Mouse (Mus musculus): ENCODE data around the gene Gm3542. TPM values are rescaled to one million over a fixed set of nuclear protein-coding genes. Genes with fewer than 3 reads are reported as not detected.
"Not testable (repeated sequence)": the region's sequence is repeated elsewhere in the genome, so short reads cannot be mapped to it uniquely, and the experiment has no call there.

Gm3542 gene
- polyA plus RNA-seq (2014; fragmentation: Nextera tagmentation; extraction: Ambion mirVana): not detected in 2 replicates

GRCm38 (mm10) chr14:5334828-5335227, at the start of gene Gm3542:
Gm3542 (minus strand) TSS chr14:5334928.
- H3K27ac ChIP-seq (ENCODE audit: low read length); H3K36me3 ChIP-seq (ENCODE audit: control insufficient read depth, insufficient read depth, low read length); H3K4me1 ChIP-seq (ENCODE audit: control insufficient read depth, insufficient read depth, low read length); H3K4me2 ChIP-seq (replicated peaks; ENCODE audit: low read depth, low read length); ATAC-seq (ENCODE audit: insufficient number of reproducible peaks, insufficient read depth, low FRiP score, low read depth); H3K9ac ChIP-seq (replicated peaks; ENCODE audit: low read depth, low read length); H3K9me3 ChIP-seq (ENCODE audit: control insufficient read depth, low read depth, low read length); H3K27me3 ChIP-seq (ENCODE audit: control insufficient read depth, insufficient read depth, low read length); H3K4me3 ChIP-seq (ENCODE audit: low read depth, low read length): not testable (repeated sequence)
- WGBS: no CpG with 5 or more reads among the region's 2 CpGs

Other genes starting within 250 kb of the Gm3542 start
- gene Gm8279, start 203.4 kb downstream of the Gm3542 start, polyA plus RNA-seq (2014; fragmentation: Nextera tagmentation; extraction: Ambion mirVana): not detected in 2 replicates
- not detected in 2 replicates for gene Gm3317, start 170.4 kb downstream of the Gm3542 start, polyA plus RNA-seq (2014; fragmentation: Nextera tagmentation; extraction: Ambion mirVana)
- gene Gm8271, start 149.1 kb downstream of the Gm3542 start, polyA plus RNA-seq (2014; fragmentation: Nextera tagmentation; extraction: Ambion mirVana): not detected in 2 replicates
- gene Gm3526, start 74.3 kb downstream of the Gm3542 start, polyA plus RNA-seq (2014; fragmentation: Nextera tagmentation; extraction: Ambion mirVana): not detected in 2 replicates
- gene Gm3500, start 54.1 kb upstream of the Gm3542 start, polyA plus RNA-seq (2014; fragmentation: Nextera tagmentation; extraction: Ambion mirVana): not detected in 2 replicates
- gene Gm3194, start 120.5 kb upstream of the Gm3542 start, polyA plus RNA-seq (2014; fragmentation: Nextera tagmentation; extraction: Ambion mirVana): 2.1 TPM in 1 of 2 replicates, not detected in the other
- not detected in 2 replicates for gene Gm8246, start 142.9 kb upstream of the Gm3542 start, polyA plus RNA-seq (2014; fragmentation: Nextera tagmentation; extraction: Ambion mirVana)
- not detected in 2 replicates for gene Gm3187, start 149.3 kb upstream of the Gm3542 start, polyA plus RNA-seq (2014; fragmentation: Nextera tagmentation; extraction: Ambion mirVana)
- 0.73 and 1.0 TPM in 2 replicates for gene Gm3488, start 166.7 kb upstream of the Gm3542 start, polyA plus RNA-seq (2014; fragmentation: Nextera tagmentation; extraction: Ambion mirVana)
- gene Gm3532, start 203.6 kb upstream of the Gm3542 start, polyA plus RNA-seq (2014; fragmentation: Nextera tagmentation; extraction: Ambion mirVana): not detected in 2 replicates

Measured in stomach, embryonic 14.5 days (tissue).